Mouse (Mus musculus) layer of hippocampus, adult 9-11 months (tissue): Measurements from ENCODE around the gene Smim5.
A peak's percentile ranks its signal among the peaks of the same experiment; 100 is the strongest.

ENCODE experiments used
- DNase-seq: peaks from one replicate; pipeline ENCODE4 v3.0.0; 2022

Smim5 gene

GRCm38 (mm10) chr11:115898446-115898845 lies 1.3 kb upstream of the Smim5 start:
- DNase-seq = no peak

DNA sequence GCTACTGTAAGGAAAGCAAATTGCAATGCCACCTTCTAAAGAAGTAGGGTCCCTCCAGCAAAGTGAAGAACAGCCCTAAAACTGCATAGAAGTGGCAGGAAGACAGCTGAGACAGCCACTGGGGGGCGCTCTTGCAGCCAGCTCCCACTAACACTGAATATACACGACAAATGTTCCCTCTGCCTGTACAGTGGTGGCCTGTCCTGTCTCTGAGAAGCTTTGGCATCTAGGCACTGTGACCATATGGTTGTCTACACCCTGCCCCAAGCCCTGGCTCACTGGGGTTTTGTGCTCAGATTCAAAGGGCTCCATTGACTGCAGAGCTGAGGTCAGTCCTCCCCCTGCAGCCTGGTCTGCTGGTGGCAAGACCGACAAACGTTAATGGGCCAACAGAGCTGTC lies 880 bp upstream of the Smim5 start:
- peak; percentile 94 for DNase-seq

DNA sequence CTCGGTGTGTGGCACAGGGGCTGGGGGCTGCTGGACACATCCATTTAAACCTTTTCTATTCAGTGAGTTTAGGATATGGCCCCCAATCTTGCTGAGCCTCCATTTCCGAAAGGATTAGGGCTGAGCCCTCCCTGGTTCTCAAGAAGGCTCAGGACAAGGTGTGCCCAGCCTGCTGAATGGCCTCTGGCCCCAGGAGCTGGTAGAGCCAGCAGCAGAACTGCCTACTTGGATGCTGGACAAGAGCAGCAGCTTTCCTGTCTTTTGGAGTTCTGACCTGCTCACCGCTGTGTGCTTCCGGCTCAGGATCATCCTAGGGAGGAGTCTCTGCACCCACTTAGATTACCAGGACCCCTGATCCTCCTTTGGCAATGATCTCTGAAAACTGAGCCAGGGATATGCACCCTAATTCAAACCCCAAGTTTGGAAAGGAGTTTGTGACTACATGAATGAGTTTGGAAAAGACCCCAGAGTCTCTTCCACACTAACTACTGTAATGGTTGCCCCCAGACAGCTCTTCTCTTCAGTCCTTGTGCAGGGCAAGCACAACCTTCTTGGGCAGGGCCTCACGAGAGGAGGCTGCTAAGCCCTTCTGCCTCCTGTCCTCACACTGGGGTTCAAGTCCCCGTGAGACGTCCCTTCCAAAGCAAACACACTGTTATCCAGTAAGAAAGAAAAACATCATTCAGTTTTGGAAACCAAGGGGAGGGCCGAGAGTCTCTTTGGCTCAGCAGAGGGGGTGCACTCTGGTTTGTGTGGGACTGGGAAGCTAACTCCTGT lies 983 bp downstream of the Smim5 start:
- DNase-seq = no peak

- no peak for DNase-seq
These were observed 1.8 kb downstream of the Smim5 start for GRCm38 (mm10) chr11:115901338-115902161.

DNA sequence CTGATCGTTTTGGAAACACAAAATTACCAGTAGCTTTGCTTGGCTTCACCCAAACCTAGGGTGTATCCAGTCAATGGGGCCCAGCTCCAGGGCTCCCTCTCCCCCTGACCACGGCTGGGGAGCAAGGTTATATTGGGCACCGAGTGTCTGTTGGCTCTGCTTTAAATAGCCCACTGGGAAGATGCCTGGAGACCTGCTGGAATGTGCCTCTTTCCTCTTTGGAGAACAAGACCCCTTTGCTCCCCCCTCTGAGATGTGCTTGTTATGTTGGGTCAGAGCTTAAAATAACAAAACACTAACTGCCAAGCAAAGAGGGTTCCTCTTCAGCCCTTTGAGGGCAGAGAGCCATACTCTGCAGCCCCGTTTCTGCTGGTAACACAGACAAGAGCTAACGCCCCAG lies 2.4 kb downstream of the Smim5 start:
- DNase-seq = no peak

- DNase-seq = peak; percentile 51
These were observed 3.1 kb downstream of the Smim5 start for GRCm38 (mm10) chr11:115902831-115903230.

DNA sequence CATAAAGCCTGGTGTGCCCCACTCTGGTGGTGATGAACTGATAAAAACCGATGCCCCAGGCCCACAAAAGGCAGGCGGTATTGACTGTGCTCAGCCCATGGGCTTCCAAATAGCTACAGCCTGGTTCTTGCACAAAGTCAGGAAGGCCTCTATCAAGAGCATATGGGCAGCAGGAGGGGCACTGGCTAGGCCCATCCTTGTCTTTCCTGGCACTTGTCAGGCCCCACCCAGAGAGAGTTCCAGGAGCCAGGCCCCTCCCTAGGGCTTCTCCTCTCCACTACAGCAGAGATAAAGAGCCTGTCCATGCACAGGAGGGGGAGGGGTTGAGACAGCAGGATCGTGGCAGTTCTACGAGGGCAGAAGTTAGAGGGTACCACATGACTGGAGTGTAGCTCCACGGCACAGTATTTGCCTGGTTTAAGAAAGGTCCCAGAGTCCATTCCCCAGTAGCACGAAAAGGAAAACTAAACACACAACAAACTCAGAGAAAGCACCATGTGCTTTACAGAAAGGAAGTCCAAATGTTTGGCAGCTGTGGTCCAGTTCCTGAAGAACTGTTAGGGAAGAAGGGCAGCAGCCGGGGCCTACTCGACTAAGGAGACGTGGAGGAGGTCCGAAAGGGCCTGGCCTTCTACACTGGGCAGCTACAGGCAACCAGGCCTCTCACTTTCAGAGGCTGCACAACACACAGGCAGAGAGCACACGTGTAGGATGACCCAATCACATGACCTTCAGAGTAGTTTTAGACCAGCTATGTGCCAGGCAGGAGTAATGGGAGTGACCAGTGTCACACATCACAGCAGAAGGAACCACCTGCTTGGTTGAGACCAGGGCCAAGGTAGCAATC lies 3.8 kb downstream of the Smim5 start:
- DNase-seq = no peak

DNA sequence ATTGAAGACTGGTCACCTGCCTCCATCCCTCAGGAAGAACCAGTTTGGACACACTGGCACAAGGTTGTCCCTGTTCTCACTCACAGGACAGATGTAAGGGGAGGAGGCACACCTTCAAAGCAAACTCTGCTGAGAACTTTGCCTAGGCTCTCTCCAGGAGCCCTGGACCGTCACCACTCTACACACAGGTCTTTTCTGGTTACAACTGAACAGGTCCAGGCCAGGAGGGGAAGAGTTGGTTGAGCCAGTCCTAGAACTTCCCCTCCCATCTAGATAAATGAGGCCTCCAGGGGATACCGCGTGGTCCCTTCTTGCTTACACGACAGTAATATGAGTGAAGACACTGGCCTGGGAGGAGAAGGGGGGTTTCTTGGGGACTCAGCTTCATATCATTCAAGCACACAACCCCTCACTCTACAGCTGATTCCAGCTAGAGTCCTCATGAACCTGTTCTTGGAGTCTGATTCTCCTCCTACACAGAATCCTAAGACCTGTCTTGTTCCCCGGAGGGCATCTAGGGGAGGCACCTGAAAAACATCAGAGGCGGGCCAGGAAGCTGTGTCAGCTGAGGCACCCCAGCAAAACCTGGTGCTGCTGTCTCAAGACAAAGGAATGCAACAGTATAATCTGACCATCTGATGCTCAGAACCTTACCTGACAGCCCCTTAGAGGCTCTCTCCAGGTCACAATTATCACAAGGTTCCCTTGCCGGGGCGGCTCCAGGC lies 4.6 kb downstream of the Smim5 start:
- DNase-seq = no peak

DNA sequence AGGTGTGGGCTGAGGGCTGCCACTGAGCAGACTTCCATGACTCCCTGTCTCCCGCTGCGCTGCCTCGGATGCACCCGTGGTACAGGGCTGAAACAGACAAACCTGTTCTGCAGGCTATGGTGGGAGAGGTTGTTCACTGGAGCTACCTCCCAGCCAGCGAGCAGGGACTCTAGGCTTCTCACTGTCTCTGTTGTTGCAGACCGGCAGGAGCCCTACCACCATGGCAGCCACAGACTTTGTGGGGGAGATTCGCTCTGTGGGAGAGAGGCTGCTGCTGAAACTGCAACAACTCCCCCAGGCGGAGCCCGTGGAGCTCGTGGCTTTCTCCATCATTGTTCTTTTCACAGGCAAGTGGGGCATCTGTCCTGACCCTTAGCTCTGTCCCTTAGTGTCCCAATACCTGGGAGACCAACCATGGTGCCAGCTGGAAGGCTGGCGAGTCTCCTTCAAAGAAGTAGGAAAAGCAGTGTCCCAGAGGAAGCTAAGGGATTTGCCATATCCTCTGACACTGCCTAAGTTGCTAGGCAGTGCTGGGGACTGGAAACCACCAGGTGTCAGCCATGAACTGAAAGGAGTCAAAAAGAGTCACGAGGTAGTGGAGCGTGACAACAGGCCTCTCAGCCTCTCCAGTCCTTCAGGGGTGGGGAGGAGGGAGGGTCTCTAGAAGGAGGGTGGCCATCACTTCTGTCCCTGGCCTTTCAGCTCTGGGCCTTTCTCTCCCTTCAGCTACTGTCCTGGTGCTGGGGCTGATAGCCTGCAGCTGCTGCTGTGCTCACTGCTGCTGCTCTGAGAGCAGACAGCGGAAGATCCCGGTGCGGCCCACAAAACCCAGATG lies 5.4 kb downstream of the Smim5 start:
- DNase-seq = peak; percentile 53

DNA sequence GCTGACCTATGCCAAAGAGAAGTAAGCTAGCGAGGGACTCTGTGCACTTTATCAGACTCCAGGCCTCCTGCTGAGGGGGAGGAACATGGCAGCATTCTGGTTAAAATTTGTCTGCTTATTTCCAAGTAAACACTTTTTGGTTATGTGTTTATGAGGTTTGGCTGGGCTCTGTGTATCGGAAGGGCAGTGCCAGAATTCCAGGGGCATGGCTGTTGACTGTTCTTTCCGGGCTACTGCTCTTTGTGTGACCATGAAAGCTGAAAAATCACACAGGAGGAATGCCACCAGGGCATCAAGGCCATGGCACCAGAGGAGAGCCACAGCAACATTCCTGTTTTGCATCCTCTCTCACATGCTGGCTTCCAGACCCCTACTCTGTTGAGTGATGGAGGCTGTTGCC lies 6.3 kb downstream of the Smim5 start:
- no peak for DNase-seq

DNA sequence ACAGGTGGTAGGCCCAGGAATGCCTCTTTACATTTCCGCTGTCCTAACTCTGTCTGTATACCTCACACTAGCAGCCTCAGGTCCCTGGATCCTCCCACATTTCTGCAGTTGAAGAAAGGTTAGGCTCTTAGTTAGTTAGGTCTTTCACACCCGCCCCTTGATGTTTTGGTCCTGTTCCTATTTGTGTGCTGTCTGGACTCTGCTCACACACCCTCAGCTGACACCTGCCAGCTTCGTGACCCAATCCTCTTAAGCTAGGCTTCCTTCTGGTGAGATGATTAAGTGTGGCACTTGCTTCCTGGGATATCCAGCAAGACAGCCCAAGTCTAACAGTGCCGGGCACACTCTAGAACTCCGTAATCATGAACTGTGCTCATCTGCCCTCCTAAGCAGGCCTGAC lies 6.8 kb downstream of the Smim5 start:
- no peak for DNase-seq

- DNase-seq = no peak
These were observed 11.4 kb downstream of the Smim5 start for GRCm38 (mm10) chr11:115911134-115911561.

- no peak for DNase-seq
These were observed 12.0 kb downstream of the Smim5 start, which contains the start of gene Smim6 for GRCm38 (mm10) chr11:115911632-115912376. Gene Smim6, plus strand, starts transcription at chr11:115912017.

DNA sequence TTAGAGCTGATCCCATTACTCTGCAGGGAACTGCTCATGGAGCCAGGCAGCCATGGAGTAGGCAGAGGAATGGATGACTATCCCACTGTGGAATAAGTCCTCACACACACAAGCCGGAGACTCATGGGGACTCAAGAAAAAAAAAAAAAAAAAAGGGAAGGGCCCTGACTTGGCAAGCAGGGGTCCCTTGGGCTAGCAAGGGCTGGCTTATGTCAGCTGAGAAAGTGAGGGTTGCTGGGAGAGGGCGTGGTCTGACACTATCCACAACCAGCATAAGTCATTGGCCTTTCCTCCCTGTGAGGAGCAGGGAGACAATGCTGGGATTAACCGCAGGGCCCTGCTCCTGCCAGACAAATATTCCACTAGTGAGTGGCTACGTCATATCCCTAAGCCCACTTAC lies 16.8 kb downstream of the Smim5 start:
- DNase-seq = no peak

DNA sequence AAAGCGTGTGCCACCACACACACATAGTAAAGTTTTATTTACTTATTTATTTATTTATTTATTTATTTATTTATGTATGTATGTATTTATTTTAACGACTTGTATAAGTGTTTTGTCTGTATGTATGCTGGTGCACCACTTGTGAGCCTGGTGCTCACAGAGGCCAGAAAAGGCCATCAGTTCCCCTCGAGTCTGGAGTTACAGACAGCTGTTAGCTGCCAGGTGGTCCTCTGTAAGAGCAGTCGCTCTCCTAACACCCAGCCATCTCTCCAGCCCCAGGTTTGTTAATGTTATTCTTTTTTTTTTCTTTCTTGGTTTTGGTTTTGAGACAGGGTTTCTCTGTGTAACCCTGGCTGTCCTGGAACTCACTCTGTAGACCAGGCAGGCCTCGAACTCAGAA lies 18.9 kb downstream of the Smim5 start:
- DNase-seq = no peak

GRCm38 (mm10) chr11:115919073-115919472 lies 19.3 kb downstream of the Smim5 start:
- no peak for DNase-seq

DNA sequence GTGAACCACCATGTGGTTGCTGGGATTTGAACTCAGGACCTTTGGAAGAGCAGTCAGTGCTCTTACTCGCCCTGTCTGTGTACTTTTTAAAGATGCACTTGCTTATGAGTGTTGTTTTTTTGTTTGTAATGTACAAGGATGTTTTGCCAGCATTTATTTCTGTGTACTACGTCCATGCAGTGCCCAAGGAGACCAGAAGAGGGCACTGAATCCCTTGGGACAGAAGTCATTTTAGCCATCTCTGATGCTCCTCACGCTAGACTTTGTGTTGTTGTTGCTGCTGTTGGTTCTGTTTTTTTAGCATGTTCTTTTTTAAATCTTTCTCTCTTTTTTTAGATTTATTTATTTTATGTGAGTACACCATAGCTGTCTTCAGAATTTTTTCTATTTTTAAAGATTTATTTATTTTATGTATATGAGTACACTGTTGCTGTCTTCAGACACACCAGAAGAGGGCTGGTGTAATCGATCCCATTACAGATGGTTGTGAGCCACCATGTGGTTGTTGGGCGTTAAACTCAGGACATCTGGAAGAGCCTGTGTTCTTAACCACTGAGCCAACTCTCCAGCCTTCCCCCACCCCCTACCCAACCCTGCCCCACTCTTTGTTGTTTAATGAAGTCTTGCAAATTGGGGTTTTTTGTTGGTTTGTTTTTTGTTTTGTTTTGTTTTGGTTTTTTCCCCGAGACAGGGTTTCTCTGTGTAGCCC lies 20.5 kb downstream of the Smim5 start:
- no peak for DNase-seq

DNA sequence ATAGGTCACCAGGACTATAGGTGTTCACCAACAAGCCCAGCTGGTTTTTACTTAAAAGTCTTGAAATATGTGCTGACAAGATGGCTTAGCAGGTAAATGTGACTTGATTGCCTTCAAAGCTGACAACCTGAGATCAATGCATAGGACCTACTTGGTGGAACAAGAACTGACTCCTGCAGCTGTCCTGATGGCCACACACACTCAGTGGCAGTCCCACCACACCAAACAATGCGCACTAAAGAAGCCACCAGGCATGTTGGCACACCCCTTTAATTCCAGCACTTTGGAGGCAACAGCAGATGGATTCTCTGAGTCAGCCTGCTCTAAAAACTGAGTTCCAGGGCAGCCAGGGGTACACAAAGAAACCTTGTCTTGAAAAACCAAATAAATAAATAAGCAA lies 22.2 kb downstream of the Smim5 start:
- no peak for DNase-seq

- DNase-seq = no peak
These were observed 29.3 kb downstream of the Smim5 start for GRCm38 (mm10) chr11:115929031-115929430.

DNA sequence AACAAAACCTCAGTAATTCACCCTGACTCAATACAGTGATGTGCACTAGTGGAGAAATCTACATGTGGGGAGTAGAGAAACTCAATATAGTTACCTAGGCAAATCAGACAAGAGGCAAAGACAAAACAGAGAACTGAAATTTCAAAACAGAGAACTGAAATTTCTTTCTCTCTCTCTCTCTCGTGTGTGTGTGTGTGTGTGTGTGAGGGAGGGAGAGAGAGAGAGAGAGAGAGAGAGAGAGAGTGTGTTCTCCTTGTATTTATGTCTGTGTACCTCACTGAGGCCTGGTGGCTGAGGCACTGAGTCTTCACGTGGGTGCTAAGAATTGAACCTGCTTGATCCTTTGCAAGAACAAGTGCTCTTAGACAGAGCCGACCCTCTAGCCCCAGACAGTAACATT lies 30.1 kb downstream of the Smim5 start:
- DNase-seq = no peak
